Comparison of ENCODE assay signal across 8 mouse cellular contexts in genomic region chr3:95959082-95959481, GRCm38 (mm10). TPM values are rescaled to one million over a fixed set of nuclear protein-coding genes. Genes with fewer than 3 reads are reported as not detected.
DNase-seq lines count a peak whose midpoint lies in the region.

No protein-coding gene starts in this region.

- DNase-seq in adrenal gland, postnatal 10 days = peak; percentile 26
- DNase-seq in adrenal gland, adult 8-10 months = no peak
- peak; percentile 42 for DNase-seq in kidney, postnatal 10 days
- DNase-seq in kidney, adult 18-20 months = no peak
- peak; percentile 68 for DNase-seq in R1 (ENCODE audit: low read depth, low spot score)
- peak; percentile 67 for DNase-seq in naive thymus-derived CD4-positive, alpha-beta T cell, adult 2 months (ENCODE audit: low read depth)
- no peak for DNase-seq in ovary, postnatal 10 days (ENCODE audit: low spot score)
- DNase-seq in layer of hippocampus, adult 18-20 months (ENCODE audit: low spot score in 2 of 2) = no peak

RNA-seq across cellular contexts. Expression of gene Anp32e, which starts 30.0 kb away (rescaled TPM):
- 100 to 1,000 TPM in 1 of 2 experiments, 10 to 100 TPM in 1; 89.8 to 110 TPM for total RNA-seq in adrenal gland, postnatal 10 days (2021)
- total RNA-seq in adrenal gland, adult 8-10 months (2022) = 10 to 100 TPM; 83.8 to 94.0 (median 88.4) TPM
- total RNA-seq in layer of hippocampus, adult 18-20 months (2021) = 10 to 100 TPM; 88.3 to 89.6 TPM

RNA-seq across cellular contexts. Expression of gene Plekho1, which starts 36.7 kb away (rescaled TPM):
- 10 to 100 TPM; 34.0 to 36.7 TPM for total RNA-seq in adrenal gland, postnatal 10 days (2021)
- total RNA-seq in adrenal gland, adult 8-10 months (2022) = 10 to 100 TPM; 16.8 to 33.6 (median 28.7) TPM
- total RNA-seq in layer of hippocampus, adult 18-20 months (2021) = 10 to 100 TPM; 40.5 to 42.5 TPM

RNA-seq across cellular contexts. Expression of gene Car14, which starts 54.6 kb away (rescaled TPM):
- total RNA-seq in adrenal gland, postnatal 10 days (2021) = 10 to 100 TPM; 13.6 to 18.5 TPM
- 1 to 10 TPM in 1 of 4 experiments, under 1 TPM in 2, not detected in 1; 0.22 to 2.4 (median 0.55) TPM for total RNA-seq in adrenal gland, adult 8-10 months (2022)
- total RNA-seq in layer of hippocampus, adult 18-20 months (2021) = 10 to 100 TPM in 1 of 2 experiments, 1 to 10 TPM in 1; 9.9 to 10.8 TPM

Comparison
In these comparisons a context has a peak if more than half of its experiments do, and no peak if none do; other contexts are left out.
1. DNase-seq: peak in adrenal gland, postnatal 10 days (single experiment), kidney, postnatal 10 days (single experiment), R1 (single experiment) and naive thymus-derived CD4-positive, alpha-beta T cell, adult 2 months (single experiment); none in adrenal gland, adult 8-10 months (single experiment), kidney, adult 18-20 months (single experiment), ovary, postnatal 10 days (single experiment) and layer of hippocampus, adult 18-20 months (0 of 2).